Mouse (Mus musculus): ENCODE results near the gene Olfr917.

Gene Olfr917

GRCm38 (mm10) chr9:38665742-38666141 lies at the start of gene Olfr917:
Olfr917 (minus strand) TSS chr9:38665842.
- no peak for DNase-seq

DNA sequence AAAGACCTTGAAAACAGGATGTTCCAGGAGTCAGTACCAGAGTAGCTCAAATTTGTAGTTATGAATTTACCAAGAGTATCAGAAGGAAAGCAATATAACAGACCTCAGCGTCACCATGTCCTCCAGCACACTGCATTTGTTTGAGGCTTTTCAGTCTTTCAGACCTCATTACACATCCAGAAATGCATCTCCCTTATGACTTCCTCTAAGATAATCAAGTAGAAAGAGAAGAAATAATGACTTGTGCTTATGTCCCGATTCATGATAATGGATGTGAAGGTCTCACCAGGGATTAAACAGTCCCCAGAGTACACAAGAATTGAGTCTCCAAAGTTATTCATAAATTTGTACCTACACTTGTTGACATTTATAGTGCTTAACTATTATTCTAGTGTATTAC lies 8.9 kb upstream of the Olfr917 start, which contains the start of gene Olfr918:
Gene Olfr918, minus strand, starts transcription at position 101 of the 400 bp plus-strand sequence.
- no peak for DNase-seq

GRCm38 (mm10) chr9:38672887-38673286 lies 7.2 kb upstream of the Olfr917 start:
- no peak for DNase-seq

- no peak for DNase-seq
Observed at GRCm38 (mm10) chr9:38659775-38660174, 5.9 kb downstream of the Olfr917 start, which contains the start of gene Olfr916. Olfr916 (minus strand) TSS chr9:38659875.

DNA sequence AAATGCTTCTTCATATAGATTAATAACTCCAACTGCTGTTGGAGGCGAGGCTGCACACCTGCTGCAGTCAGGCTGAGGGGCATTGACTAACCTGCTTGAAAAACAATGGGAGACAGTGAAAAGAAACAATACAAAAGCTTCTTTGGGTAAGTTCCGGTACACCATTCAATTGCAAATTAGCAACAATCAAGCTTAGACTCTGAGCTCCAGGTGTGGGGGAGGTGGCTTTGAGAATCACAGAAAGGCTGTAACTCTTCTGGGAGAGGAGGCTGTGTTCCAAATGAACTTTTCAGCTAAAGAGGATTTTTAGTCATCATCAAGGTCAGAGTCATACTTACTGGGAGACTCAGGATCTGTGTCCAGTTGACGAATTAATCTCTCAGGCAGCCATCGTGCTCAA lies 33.2 kb downstream of the Olfr917 start:
- no peak for DNase-seq
